Mouse (Mus musculus): ENCODE results near the gene Gosr1.
"Not testable (repeated sequence)": the region's sequence is repeated elsewhere in the genome, so short reads cannot be mapped to it uniquely, and the experiment has no call there.

The Gosr1 gene

DNA sequence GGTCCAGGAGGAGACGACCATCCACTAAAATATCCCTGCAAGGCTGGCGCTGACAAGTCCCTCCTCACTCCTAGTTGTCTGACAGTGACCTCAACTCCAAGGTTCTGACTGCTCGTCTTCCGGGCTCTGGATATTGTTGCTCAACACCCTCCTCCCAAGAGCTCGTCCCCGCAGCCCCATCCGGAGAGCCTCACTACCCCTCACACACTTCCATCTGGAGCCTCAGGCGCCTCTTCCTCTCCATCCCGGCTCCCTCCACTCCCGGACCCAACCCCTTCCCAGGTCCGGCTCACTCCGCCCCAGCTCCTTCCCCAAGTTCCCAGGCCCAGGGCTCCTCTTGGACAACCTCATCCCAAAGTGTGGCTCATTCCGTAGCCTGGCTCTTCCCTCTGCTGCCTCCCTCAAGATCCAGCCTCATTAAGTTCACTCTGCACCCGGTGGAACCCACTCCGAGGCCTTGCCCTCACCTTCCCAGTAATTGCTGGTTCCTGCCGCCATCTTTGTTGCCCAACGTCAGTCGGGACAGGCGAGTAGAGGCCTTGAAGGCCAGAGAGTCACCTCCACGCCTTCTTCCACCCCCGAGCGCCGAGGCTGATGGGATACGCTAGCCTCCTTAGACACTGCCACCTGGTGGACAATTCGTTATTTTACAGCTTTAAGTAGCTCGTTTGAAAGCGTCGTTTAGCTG lies at the start of gene Gosr1:
Gene Gosr1, minus strand, starts transcription at position 527 of the 688 bp plus-strand sequence.
- peak; percentile 97 for DNase-seq

DNA sequence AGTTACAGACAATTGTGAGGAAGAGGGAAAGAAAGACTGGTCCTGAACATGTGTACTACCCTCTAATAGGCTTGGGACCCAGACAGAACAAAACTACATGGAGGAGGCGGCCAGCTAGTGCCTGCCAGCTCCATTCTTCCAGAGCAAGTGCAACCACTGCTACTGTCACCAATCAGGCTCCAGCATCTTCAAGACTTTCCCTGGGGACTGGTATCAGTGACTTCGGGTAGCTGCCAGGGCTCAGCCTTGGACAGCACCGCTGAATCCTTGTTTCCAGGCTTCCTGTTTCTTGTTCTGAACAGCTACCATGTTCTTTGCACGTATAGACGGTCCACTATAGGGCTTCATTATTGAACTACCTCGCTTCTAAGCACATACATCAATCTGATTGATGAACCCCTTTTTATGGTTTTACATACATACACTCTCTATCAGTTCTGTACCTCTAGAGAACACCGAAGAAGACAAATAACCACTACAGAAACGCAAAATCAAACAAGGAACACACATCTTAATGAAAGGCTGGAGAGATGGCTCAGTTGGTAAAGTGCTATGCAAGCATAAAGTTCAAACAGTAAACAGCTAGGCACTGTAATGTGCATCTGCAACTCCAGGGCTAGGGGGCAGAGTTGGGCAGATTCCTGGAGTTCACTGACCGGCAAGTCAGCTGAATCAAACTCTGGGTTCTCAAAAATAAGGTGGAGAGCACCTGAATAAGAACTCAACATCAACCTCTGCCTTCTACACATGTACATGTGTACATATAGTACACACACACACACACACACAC lies 47.5 kb upstream of the Gosr1 start:
- peak; percentile 51 for DNase-seq

DNA sequence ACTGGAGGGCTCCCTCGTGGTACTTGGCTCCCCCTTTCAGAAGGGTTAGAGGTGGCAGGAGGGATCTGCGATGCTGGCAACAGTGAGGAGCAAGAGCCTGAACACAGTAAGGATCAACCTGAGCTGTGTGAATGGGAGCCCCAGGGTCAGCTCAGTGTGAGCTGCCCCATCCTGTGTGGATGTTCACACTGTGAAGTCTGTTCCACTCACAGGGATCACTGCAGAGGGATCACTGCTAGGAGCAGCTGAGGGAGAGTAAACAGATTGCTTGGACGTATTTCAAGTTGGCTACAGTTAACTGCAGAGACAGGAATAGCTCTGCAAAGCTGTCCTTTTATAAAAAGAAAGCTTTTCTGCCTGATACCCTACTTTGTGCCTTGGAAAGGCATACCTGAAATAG lies 46.1 kb upstream of the Gosr1 start:
- DNase-seq: peak; percentile 37

- no peak for DNase-seq
These were observed 45.2 kb upstream of the Gosr1 start for GRCm38 (mm10) chr11:76808550-76808949.

- no peak for DNase-seq
These were observed 43.8 kb upstream of the Gosr1 start for GRCm38 (mm10) chr11:76807007-76807679.

- no peak for DNase-seq
These were observed 42.6 kb upstream of the Gosr1 start for GRCm38 (mm10) chr11:76806026-76806425.

DNA sequence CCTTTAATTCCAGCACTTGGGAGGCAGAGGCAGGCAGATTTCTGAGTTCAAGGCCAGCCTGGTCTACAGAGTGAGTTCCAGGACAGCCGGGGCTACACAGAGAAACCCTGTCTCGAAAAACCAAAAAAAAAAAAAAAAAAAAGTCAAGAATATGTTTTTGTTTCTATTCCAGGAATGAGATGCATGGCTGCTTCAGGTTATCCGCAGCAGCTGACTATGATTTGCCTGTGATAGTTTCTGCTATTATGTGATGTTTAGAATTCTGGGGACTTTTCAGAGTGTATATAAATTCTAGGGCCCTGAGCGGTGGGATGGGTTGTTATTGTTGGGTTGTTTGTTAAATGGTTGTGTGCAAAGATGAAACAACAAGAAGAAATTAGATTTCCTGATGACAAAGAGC lies 41.7 kb upstream of the Gosr1 start:
- DNase-seq: not testable (repeated sequence)

DNA sequence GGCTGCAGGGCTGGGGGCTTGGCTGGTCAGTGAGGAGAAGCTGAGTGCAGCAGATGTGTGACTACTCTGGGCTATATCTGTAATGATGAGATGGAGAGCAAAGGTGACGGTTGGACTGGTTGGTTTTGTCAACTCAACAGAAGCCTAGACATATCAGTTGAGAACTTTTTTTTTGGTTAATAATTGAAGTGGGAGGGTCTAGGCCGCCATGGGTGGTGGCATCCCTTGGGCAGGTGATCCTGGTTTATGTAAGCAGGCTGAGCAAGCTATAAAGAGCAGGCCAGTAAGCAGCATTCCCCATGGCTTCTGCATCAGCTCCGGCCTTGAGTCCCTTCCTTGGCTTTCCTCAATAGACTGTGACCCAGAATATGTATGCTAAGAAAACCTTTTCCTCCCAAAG lies 39.9 kb upstream of the Gosr1 start:
- DNase-seq: no peak

DNA sequence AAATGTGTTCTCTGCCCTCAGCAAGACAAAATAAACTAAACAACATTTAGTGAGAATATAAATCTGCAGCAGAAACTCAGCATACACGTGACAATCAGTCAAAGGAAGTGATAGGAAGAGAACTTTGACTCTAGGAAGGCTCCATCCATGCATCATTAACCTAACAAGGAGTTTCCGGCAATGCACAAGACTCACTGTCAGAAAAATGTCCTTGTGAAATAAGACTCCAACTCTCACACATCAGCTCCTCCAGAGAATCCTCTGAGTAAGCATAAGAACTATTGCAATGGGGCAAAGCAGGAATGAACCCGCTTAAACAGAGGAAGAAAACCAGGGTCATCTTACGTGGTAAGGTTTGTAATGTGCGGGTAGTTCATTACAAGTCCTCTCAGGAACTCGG lies 33.9 kb upstream of the Gosr1 start:
- DNase-seq: no peak

DNA sequence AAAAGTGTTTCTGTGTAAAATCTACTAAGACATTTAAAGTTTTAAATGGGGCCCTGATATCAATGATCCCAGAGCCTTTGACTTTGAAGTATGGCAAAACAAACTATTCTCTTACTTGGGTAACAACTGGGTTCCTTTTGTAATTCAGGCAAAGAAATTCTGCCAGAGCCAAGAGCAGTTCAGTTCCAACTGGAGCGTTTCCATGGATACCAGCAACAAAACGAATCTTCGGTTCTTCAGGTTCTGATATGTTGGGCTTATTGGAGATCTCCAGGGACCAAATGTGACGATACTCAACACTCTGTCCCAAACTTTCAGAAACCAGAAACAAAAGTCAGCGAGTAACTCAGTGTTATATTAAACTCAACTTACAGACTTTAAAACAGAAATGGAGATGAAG lies 31.9 kb upstream of the Gosr1 start:
- no peak for DNase-seq

- DNase-seq: peak; percentile 16
These were observed 28.0 kb upstream of the Gosr1 start for GRCm38 (mm10) chr11:76791331-76791730.

DNA sequence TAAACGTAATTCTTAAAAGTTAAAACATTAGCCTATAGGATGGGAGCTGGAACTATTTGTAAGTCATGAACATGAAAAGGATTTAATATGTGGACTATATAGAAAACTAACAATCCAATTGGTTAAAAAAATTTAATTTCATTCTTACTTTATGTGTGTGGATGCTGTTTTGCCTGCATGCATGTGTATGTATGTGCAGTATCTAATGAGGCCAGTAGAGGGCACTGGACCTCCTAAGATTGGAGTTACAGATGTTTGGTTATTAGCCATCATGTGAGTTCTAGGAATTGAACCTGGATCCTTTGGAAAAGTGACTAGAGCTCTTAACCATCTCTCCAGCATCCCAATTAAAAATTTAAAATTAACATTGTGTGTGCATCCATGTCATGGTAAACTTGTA lies 25.9 kb upstream of the Gosr1 start:
- DNase-seq: peak; percentile 86

GRCm38 (mm10) chr11:76775533-76775932 lies 12.2 kb upstream of the Gosr1 start:
- no peak for DNase-seq

- DNase-seq: no peak
These were observed 10.4 kb upstream of the Gosr1 start for GRCm38 (mm10) chr11:76773811-76774210.

DNA sequence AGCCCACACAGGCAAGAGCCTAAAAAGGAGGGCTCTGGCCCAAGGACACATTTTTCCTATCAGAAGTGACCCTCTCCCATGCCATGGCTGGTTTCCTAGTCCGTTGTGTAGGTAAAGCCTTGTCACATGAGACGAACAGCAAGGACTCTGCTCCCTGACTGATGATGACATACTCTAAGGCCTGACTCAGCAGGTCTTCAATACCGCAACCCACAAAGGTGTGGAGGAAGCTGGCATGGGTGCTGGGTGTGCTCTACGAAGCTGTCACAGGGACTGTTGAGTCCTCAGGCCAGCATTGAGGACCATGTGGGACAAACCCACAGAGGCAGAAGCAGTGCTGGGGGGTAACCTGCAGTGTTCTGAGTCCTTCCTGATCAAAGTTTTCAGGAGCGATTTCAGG lies 7.2 kb upstream of the Gosr1 start:
- no peak for DNase-seq

- no peak for DNase-seq
These were observed 353 bp upstream of the Gosr1 start for GRCm38 (mm10) chr11:76763741-76764122.

- no peak for DNase-seq
These were observed 11.1 kb downstream of the Gosr1 start for GRCm38 (mm10) chr11:76752276-76752675.

DNA sequence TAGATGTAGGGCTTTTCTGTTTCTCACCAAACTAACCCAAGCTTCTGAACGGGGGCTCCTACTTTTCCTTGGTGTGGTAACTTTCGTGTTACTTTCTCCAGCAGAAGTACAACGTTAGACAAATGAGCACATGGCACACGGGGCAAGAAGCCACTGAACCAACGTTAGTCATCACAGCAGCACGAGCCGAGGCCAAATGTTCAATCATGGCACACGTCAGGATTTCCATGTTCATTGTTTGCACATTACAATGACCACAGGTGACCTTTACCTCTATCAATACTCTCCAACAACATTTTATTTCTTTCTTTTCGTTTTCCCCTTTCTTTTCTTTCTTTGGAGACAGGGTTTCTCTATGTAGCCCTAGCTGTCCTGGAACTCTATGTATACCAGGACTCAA lies 14.6 kb downstream of the Gosr1 start:
- no peak for DNase-seq

- no peak for DNase-seq
These were observed 17.5 kb downstream of the Gosr1 start for GRCm38 (mm10) chr11:76745921-76746320.

- DNase-seq: peak; percentile 57
These were observed 18.8 kb downstream of the Gosr1 start for GRCm38 (mm10) chr11:76744550-76744949.

GRCm38 (mm10) chr11:76742511-76742910 lies 20.9 kb downstream of the Gosr1 start:
- peak; percentile 55 for DNase-seq

GRCm38 (mm10) chr11:76739125-76739524 lies 24.3 kb downstream of the Gosr1 start:
- DNase-seq: peak; percentile 35

DNA sequence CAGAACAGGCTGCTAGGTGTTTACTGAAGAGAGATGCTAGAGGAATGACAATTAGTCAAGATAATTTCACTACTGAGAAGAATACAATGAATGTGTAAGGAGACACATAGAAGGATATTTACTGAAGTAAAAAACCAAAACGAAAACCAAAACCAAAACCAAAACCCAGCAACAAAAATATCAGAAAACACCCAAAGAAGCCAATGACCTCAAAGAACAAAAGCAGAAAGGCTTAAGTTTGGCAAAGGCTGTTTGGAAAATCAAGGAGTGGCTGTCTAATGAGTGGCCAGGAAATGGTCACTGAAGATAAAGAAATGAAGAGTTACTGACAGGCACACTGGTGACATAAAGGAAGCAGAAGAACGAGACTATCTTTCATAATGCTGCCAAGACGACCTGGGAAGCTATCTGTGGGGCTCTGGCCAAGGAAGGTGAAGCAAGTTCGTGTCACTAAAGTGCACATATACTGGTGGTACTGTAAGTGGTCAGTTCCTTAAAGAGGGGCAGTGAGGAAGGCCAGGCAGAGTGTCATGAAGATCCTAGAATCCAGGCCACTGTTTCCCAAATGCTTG lies 27.5 kb downstream of the Gosr1 start:
- peak; percentile 15 for DNase-seq

GRCm38 (mm10) chr11:76734560-76734959 lies 28.8 kb downstream of the Gosr1 start:
- peak; percentile 28 for DNase-seq

All from lung, postnatal 36 days (tissue).